Mouse (Mus musculus): ENCODE results near the gene Irf7. TPM values are rescaled to one million over a fixed set of nuclear protein-coding genes. Genes with fewer than 3 reads are reported as not detected.

Irf7 gene
- polyA plus RNA-seq (2012; ENCODE audit: insufficient read depth, insufficient read length, missing spikeins): 3.3 and 5.5 TPM in 2 replicates

DNA sequence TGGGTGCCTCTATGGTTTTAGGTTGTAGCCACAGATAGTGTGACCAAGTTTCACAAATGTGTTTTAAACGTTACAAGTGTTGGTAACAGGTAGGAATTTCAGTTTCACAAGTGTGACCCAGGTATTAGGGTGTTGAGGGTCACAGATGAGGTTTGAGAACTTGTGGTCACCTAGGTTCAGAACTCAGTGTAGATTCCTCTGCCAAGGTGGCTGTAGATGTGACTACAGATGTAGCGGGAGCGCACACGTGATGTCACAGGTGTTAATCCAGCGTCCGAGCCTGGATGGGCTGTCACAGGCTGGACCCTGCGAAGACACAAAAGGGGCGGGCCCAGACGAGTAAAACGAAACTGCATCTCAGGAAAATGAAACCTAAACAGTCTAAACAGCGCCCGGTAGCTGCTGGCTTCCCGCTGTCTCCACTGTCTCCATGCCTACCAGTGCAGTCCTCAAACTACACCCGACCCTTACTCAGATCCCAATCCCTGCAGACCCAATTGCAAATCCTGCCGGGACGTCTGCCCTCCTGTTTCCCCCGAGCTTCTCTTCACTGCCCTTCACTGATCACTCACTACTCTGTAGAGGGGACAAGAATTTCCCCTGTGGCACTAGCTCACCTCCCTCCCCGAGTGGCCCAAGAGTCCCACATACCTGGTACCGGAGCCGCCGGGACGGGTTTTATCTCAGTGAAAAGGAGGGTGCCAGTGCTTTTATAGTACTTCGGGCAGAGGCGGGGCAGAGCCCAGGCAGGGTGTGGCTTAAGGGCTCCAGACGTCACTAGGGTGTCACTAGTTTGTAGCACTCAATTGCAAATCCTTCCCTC lies at the start of gene Irf7:
TSS of gene Irf7 (minus strand) at position 743 of the 823 bp plus-strand sequence.
- Histone ChIP-seq H3K4me3 (ENCODE audit: insufficient read depth, low read depth, low read length) (peak within 1 kb of the TSS; percentile 83), H3K27ac (replicated peaks; ENCODE audit: low read depth, low read length) (peak within 1 kb of the TSS; percentile 68), H3K4me1 (ENCODE audit: control insufficient read depth, insufficient read depth, insufficient read length, low read length) (peaks cover 2% of the 10 kb centered on the region; the same call in 1 of the 2 replicates)

DNA sequence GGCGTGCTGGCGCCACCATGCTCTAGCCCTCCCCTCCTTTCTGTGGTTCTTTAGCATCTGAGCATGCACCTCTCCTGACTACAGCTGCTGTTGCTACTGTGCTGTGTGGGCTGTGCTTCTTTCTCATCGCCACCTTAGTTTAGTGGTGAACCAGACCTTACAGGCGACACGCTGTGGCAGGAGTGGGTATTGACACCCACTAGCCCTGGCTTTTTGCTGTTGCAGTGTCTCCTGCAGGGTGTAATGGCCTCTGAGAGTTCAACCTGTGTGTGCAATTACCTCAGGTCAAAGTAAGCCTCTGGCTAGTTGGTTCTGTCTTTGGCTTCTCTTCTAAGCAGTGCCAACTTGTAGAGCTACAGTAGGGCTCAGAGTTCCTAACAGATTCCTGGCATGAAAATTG lies 49.7 kb upstream of the Irf7 start:
- H3K27ac ChIP-seq (replicated peaks; ENCODE audit: low read depth, low read length): no peak overlapping the region
- no peak overlapping the region for H3K4me3 ChIP-seq (ENCODE audit: insufficient read depth, low read depth, low read length)
- H3K4me1 ChIP-seq (ENCODE audit: control insufficient read depth, insufficient read depth, insufficient read length, low read length): no peaks in the 10 kb centered on the region

DNA sequence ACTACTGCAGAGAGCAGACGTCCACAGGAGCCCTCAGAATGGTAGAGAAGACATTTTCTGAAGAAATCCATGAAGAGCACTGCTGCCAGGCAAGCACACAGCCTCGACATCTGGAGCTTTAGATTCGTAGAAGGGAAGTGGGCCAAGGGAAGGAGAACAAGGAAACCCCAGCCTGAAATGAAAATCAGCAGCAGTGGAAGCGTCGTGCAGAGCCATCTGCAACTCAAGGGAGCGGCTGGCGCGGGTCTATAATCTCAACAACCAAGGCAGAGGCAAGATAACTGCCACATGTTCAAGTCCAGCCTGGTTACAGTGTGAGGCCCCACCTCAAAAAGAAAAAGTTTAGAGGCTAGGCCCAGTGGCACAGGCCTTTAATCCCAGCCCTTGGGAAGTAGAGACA lies 48.8 kb upstream of the Irf7 start:
- no peak overlapping the region for H3K4me3 ChIP-seq (ENCODE audit: insufficient read depth, low read depth, low read length)
- no peak overlapping the region for H3K27ac ChIP-seq (replicated peaks; ENCODE audit: low read depth, low read length)
- no peaks in the 10 kb centered on the region for H3K4me1 ChIP-seq (ENCODE audit: control insufficient read depth, insufficient read depth, insufficient read length, low read length)

DNA sequence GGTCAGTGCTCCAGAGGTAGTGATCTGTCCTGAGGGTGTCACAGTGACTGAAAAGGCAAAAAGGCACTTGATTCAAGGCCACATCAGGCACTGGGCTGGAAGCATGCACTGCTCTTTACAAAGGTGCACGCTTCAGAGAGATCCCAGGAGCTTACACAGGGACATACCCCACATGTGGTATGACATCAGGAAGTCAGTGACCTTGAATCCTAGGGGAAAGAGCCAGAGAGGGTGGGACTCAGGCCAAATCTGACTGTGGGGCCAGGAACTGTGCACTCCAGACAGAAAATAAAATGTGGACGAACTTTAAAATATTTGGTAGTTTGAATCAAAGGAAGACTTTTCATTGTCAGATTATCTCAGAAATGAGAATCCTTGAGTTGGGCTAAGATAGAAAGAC lies 48.1 kb upstream of the Irf7 start:
- no peak overlapping the region for H3K4me3 ChIP-seq (ENCODE audit: insufficient read depth, low read depth, low read length)
- H3K4me1 ChIP-seq (ENCODE audit: control insufficient read depth, insufficient read depth, insufficient read length, low read length): no peaks in the 10 kb centered on the region
- H3K27ac ChIP-seq (replicated peaks; ENCODE audit: low read depth, low read length): no peak overlapping the region

DNA sequence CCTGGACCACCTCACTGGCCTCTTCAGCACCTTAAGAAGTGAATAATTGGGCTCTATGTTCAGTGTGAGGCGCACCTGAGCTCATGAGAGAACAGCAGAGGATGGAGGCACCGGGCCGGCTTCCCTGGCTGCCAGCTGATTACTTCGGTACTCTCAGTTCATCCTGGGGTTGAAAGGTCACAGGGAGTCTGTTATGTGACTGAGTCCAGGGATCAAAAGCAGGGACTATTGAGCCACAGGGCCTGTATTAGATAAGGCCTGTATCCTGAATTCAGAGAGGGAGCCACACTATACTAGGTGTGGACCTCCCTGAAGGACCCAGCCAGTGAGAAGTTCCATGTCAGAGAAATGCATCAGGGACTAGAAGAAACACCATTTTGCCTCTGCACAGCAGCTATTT lies 38.3 kb upstream of the Irf7 start:
- Histone ChIP-seq H3K4me1 (ENCODE audit: control insufficient read depth, insufficient read depth, insufficient read length, low read length) (no peaks in the 10 kb centered on the region), H3K4me3 (ENCODE audit: insufficient read depth, low read depth, low read length) (no peak overlapping the region), H3K27ac (replicated peaks; ENCODE audit: low read depth, low read length) (no peak overlapping the region)

DNA sequence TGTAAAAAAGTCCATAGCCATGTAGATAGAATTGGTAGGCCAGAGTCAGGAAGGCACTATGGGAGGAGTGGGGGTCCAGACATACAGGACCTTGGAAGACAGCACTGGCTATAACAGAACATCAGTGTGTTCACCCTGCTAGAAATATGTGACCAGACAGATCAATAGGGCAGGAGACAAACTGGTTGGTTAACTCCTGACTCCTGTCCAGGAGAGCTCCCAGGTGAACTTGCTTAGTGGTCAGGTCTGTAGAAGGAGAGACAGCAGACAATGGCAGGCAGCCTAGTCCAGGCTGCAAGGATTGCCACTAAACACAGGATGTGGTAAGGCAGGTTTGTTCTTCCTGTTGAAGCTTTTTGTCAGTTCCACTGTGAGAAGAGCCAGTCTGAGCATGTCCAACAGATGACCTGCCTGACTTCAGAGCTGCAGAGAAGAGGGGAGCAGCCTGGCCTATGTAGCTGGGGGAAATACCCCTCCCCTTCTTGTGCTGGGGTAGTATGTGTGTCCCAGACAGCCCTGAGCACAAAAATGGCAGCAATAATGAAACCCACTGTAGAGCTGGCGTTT lies 36.5 kb upstream of the Irf7 start:
- Histone ChIP-seq H3K27ac (replicated peaks; ENCODE audit: low read depth, low read length) (no peak overlapping the region), H3K4me1 (ENCODE audit: control insufficient read depth, insufficient read depth, insufficient read length, low read length) (no peaks in the 10 kb centered on the region), H3K4me3 (ENCODE audit: insufficient read depth, low read depth, low read length) (no peak overlapping the region)

DNA sequence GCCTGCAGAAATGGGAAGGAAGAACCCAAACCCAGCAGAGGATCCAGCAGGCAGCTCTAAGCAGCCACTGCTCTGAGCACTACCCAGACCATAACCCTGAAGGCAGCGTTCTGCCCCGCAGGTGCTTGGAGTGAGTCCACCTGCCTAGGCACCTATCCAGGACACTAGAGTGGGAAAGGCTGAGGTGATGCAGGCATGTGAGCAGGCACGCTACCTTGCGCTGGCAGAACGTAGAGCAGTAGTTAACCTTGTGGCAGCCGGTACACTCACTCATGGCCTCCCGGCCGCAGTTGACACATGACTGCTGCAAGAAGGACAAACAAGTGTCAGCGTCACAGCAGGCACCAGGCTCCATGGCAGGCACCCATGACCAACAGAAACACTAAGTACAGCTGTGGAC lies 35.1 kb upstream of the Irf7 start:
- Histone ChIP-seq H3K4me1 (ENCODE audit: control insufficient read depth, insufficient read depth, insufficient read length, low read length) (no peaks in the 10 kb centered on the region), H3K27ac (replicated peaks; ENCODE audit: low read depth, low read length) (no peak overlapping the region)

DNA sequence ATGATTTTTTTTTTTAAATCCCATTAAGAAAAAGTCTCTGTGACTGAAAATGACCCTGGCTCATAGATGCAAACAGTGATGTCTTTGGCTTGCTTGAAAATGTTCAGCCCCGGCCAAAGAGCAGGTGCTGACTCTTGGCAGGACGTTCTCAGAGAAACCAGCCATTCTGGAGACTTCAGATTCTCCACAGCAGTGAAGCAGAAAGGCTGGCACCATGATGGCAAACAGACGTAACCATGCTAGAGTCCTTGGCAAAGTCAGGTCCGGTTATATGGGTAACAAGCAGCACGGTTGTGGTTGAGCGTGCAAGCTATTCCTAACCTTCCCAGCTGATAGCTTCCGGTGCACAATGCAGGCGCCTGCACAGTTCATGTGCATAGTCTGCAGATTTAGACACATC lies 32.9 kb upstream of the Irf7 start:
- no peak overlapping the region for H3K27ac ChIP-seq (replicated peaks; ENCODE audit: low read depth, low read length)
- no peak overlapping the region for H3K4me3 ChIP-seq (ENCODE audit: insufficient read depth, low read depth, low read length)
- no peaks in the 10 kb centered on the region for H3K4me1 ChIP-seq (ENCODE audit: control insufficient read depth, insufficient read depth, insufficient read length, low read length)

More for the DNA sequence above, 35.1 kb upstream of the Irf7 start:
- H3K4me3 ChIP-seq (ENCODE audit: insufficient read depth, low read depth, low read length): no peak overlapping the region

DNA sequence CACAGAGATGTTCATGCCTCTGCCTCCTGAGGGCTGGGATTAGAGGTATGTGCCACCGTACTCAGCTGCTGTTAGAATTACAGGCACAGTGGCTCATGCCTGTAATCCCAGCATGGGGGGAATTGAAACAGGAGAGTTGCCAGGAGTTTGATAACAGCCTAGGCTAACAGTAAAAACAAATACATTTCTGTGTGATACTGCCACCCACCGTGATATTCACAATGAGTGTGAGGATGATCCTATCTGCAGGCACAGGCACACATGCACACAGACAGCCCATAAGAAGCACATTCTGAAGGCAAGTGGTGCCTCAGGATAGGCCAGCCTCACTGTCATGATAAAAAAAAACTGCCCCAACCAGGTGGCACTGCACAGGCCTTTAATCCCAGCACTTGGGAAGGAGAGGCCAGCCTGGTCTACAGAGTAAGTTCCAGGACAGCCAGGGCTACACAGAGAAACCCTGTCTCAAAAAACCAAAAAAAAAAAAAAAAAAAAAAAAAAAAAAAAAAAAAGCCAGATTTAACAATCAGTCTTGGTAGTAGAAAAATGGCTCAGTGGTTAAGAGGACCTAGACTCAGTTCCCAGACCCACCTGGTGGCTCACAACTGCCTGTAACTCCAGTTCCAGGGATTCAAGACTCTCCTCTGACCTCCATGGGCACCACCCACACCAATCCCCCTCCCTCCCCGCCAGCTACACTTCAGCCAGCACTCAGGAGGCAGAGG lies 31.8 kb upstream of the Irf7 start:
- Histone ChIP-seq H3K4me1 (ENCODE audit: control insufficient read depth, insufficient read depth, insufficient read length, low read length) (no peaks in the 10 kb centered on the region; the same call in 1 of the 2 replicates), H3K4me3 (ENCODE audit: insufficient read depth, low read depth, low read length) (no peak overlapping the region), H3K27ac (replicated peaks; ENCODE audit: low read depth, low read length) (no peak overlapping the region)

DNA sequence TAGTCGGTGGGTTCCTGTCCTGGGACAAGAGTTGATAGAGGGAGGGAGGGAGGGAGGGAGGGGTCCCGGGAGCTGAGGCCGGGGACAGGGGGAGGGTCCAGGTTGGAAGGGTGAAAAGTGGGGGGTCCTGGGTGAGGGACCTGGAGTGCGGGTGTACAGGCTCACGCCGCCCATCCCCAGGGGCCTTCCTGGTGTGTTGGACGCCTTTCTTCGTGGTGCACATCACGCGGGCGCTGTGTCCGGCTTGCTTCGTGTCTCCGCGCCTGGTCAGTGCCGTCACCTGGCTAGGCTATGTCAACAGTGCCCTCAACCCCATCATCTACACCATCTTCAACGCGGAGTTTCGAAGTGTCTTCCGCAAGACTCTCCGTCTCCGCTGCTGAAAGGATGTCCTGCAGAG lies 28.2 kb upstream of the Irf7 start:
- no peak overlapping the region for H3K27ac ChIP-seq (replicated peaks; ENCODE audit: low read depth, low read length)
- peaks cover 3% of the 10 kb centered on the region; the same call in 1 of the 2 replicates for H3K4me1 ChIP-seq (ENCODE audit: control insufficient read depth, insufficient read depth, insufficient read length, low read length)
- H3K4me3 ChIP-seq (ENCODE audit: insufficient read depth, low read depth, low read length): no peak overlapping the region

DNA sequence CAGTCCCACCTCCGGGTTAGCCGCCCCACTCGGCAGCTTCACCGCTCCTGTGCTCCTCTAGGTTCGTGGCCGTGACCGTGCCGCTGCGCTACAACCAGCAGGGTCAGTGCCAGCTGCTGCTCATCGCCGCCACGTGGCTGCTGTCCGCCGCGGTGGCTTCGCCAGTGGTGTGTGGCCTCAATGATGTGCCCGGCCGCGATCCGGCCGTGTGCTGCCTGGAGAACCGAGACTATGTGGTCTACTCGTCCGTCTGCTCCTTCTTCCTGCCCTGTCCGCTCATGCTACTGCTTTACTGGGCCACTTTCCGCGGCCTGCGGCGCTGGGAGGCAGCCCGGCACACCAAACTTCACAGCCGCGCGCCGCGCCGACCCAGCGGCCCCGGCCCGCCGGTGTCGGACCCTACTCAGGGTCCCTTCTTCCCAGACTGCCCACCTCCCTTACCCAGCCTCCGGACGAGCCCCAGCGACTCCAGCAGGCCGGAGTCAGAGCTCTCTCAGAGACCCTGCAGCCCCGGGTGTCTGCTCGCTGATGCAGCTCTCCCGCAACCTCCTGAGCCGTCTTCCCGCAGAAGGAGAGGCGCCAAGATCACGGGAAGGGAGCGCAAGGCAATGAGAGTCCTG lies 27.7 kb upstream of the Irf7 start:
- H3K27ac ChIP-seq (replicated peaks; ENCODE audit: low read depth, low read length): no peak overlapping the region
- peaks cover 3% of the 10 kb centered on the region; the same call in 1 of the 2 replicates for H3K4me1 ChIP-seq (ENCODE audit: control insufficient read depth, insufficient read depth, insufficient read length, low read length)
- H3K4me3 ChIP-seq (ENCODE audit: insufficient read depth, low read depth, low read length): peak overlapping the region; percentile 8; the same call in 1 of the 2 replicates

DNA sequence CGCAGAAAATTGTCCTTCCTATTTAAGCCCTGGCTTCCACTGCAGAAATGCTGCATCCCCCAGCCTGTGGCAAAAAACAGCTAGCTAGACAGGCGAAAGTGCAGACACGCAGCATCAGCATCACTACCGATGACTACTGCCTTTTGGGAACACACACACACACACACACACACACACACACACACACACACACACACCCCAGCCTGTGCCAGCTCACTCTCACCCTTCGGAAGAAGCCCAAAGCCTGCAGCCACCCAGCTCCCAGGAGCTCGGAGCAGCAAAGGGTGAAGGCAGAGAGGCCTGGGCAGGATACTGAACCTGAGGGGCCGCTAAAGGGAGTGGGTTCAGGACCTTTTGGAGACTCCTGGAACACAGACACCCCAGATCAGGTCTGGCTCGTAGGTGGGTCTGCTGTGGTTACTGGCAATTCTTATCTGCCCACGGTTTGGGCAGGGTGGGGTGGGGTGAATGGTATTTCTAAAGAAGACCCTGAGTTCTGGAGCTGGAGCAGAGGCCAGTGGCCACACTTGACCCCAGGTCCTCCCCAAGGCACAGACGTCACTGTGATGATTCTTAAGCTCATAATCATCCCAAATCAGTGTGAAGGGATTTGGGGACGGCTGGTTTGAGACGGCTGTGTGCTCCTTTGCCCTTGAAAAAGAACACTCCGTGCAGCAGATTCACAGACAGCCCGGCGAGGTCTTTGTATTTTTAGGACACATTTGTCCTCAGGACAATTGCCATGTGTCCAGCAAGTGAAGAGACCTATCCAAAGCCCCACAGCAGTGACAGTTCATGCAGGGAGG lies 26.5 kb upstream of the Irf7 start:
- H3K27ac ChIP-seq (replicated peaks; ENCODE audit: low read depth, low read length): no peak overlapping the region
- H3K4me1 ChIP-seq (ENCODE audit: control insufficient read depth, insufficient read depth, insufficient read length, low read length): peaks cover 3% of the 10 kb centered on the region; the same call in 1 of the 2 replicates
- H3K4me3 ChIP-seq (ENCODE audit: insufficient read depth, low read depth, low read length): no peak overlapping the region

DNA sequence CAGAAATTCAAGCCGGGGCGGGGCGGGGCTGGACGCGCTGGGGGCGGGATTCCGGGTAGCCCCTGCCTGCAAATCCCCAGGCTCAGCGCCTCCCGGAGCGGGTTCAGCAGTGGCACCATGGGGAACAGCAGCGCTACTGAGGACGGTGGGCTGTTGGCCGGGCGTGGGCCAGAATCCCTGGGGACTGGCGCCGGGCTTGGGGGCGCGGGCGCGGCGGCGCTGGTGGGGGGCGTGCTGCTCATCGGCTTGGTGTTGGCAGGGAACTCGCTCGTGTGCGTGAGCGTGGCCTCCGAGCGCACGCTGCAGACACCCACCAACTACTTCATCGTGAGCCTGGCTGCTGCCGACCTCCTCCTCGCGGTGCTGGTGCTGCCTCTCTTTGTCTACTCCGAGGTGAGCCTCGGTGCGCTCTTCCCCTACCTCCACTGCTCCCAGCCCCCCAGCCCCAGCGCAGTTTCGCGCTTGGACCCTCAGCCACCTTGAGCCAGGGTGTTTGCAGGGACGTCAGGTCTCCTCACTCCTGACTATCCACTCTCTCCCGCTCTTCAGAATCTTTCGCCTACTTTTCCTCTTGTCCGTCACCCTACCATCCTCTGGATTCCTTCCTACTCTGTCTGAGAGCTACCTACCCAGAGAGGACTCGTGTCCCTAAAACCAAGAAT lies 25.8 kb upstream of the Irf7 start, which contains the start of gene Drd4:
TSS of gene Drd4 (plus strand) at position 86 of the 662 bp plus-strand sequence.
- Histone ChIP-seq H3K27ac (replicated peaks; ENCODE audit: low read depth, low read length) (no peak within 1 kb of the TSS), H3K4me1 (ENCODE audit: control insufficient read depth, insufficient read depth, insufficient read length, low read length) (peaks cover 3% of the 10 kb centered on the region; the same call in 1 of the 2 replicates), H3K4me3 (ENCODE audit: insufficient read depth, low read depth, low read length) (peak within 1 kb of the TSS; percentile 19; the same call in 1 of the 2 replicates)

DNA sequence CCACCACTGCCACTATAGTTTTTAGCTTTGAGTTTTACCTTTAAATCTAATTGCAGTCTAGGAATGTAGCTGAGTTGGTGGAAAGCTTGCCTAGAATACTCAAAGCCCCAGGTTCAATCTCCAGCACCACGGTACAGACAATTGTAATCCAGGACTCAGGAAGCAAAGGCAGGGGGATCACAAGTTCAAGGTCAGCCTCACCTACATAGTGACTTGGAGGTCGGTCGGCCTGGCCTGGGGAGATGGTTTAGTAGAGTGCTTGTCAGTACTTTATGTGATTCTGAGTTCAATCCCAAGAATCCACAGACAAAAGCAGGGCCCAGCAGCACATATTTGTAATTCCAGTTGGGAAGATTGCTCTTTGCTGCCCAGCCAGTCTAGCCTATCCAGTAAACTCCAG lies 21.8 kb upstream of the Irf7 start:
- Histone ChIP-seq H3K27ac (replicated peaks; ENCODE audit: low read depth, low read length) (no peak overlapping the region), H3K4me3 (ENCODE audit: insufficient read depth, low read depth, low read length) (no peak overlapping the region), H3K4me1 (ENCODE audit: control insufficient read depth, insufficient read depth, insufficient read length, low read length) (peaks cover 3% of the 10 kb centered on the region; the same call in 1 of the 2 replicates)
